Mouse (Mus musculus) cortical plate, adult 2 months (tissue): ENCODE results near the gene Lypd8.

Experiments
- CTCF ChIP-seq: fragments of 200-500 bp; IDR thresholded peaks from 2 replicates; pipeline ENCODE4 v1.5.1; 2011; ENCODE audit warnings: mild to moderate bottlenecking, control low read depth, low read length; ENCODE audit not compliant: insufficient read depth; ENCODE audit errors: extremely low read depth
- POLR2A ChIP-seq: fragments of 200-500 bp; IDR thresholded peaks from 2 replicates; pipeline ENCODE4 v1.6.1; 2011; ENCODE audit warnings: mild to moderate bottlenecking, low read length, control low read depth; ENCODE audit not compliant: insufficient read depth; ENCODE audit errors: extremely low read depth

GRCm38 (mm10) chr11:58330276-58331148 is 48.3 kb upstream of the Lypd8 start, which contains the start of the genes Zfp672 and Sh3bp5l:
- TF ChIP-seq CTCF (no peak), POLR2A (peak; percentile 75)
